Mouse (Mus musculus) ovary, postnatal 36 days (tissue): ENCODE measurements around the gene Cysltr2.
A peak's percentile ranks its signal among the peaks of the same experiment; 100 is the strongest.

ENCODE experiments used
- DNase-seq: peaks from one replicate; pipeline ENCODE4 v3.0.0; 2022; ENCODE audit warnings: low spot score, mixed read lengths

Cysltr2 gene

DNA sequence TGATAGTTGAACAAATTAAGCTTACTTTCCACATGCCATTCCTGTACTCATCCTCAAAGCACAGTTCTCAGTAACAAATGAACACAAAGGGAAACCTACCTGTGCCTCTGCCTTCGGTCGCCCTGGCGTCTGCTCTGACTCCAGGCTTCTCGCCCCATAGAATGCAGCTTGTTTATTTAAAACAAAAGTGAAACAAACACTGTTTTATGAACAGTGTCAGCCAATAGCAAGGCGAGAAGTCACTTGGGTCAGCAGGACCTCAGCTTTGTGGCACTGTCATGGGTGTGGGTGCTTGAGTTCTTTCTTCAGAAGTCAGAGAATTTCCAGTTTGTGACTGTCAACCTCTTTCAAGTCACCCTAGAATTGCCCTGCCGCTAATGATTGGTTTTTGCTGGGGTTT is at the start of gene Cysltr2:
TSS of gene Cysltr2 (minus strand) at position 178 of the 400 bp plus-strand sequence.
- no peak for DNase-seq

DNA sequence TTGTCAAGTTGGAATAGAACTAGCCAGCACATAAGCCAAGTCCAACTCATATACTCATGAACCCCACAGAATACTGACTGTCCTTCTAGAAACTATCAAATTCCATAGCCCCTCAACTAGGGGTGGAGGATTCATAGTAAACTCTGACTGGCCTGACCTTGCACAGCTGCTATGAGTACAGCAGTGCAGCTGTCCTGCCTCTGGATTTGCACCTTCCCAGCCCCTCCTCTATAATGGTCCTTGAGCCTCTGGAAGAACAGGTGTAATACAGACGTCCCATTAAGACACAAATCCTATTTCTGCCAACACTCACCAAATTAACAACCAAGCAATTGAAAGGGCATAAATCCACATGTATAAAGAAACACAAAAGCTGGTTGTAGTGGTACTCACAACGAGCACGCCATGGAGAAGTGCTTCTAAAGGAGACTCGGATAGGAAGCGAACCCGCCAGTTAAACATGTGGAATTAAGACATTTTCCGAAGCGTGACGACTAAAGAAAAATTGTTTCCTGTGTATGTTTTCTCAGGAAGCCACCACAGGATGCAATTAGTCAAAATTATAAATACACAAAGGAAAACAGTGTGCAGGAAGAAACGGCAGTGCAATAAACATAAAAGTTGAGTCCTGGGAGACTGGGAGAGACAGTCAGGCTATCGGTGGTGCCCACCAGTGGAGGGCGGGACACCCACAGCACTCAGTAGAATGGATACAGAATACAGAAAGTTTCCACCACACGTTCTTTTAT is 46.1 kb upstream of the Cysltr2 start:
- no peak for DNase-seq

DNA sequence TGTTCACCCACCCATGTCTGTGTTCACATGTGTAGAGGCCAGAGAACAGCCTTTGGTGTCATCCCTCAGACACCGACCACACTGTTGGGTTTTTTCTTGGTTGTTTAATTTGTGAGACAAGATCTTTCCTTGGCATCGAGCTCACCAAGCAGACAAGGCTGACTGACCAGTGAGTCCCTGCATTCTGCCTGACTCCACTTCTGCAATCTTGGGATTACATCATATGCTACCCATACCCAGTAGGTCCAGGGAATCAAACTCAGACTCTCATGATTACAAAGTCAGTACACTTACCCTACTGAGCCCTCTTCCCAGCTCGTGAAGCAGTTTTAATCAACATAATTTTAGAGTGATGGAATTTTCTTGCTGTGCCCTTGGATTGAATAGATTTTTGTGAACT is 44.0 kb upstream of the Cysltr2 start:
- DNase-seq, result no peak

DNA sequence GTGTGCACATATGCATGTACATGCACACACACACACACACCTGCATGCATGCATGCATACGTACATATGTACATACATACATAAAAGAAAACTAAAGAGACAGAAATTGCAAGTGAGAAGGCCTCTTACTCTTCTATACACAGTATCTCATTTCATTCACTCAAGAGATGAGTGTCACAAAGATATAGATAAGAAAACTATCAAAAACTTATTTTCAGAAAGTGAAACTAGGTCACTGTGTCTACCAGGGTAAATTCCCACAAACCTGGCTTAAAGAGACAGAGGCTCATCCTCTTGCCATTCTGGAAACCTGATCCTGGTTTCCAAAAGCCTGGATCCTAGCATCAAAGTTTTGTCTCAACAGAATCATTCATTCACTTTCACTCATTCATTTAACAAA is 39.3 kb upstream of the Cysltr2 start:
- DNase-seq, result no peak

DNA sequence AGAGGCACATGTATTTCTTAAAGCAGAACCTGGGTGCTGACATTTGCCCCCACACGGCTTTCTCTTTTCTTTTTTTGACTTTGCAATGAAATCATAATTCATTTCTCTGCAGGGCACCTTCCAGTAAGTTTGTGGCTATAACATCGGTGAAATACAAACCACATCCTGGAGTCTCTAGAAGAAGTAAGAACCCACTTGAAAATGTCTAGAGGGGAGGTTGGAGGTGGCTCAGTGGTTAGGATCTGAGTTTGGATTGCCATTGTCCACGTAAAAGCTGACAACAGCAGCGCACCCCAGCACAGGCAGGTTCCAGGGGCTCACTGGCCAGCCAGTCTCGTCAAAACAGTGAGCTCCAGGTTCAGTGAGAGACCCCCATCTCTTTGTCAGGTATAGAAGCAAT is 38.8 kb upstream of the Cysltr2 start:
- DNase-seq, result no peak

DNA sequence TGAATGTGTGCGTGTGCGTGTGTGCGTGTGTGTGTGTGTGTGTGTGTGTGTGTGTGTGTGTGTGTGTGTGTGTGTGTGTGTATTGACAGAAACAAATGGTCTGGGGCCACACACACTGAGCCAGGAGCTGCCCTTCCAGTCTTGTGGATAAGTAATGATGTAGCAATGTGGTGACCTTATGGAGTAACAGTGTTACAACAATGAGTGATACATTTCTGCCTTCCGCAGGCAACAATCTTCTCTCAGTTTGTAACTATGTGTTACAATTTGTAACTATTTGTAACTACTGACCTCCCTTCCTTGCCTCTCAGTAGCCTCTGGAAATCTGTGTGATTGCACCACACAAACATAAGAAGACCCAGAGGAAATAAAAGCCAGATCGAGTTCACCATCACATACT is 38.3 kb upstream of the Cysltr2 start:
- DNase-seq, result no peak

DNA sequence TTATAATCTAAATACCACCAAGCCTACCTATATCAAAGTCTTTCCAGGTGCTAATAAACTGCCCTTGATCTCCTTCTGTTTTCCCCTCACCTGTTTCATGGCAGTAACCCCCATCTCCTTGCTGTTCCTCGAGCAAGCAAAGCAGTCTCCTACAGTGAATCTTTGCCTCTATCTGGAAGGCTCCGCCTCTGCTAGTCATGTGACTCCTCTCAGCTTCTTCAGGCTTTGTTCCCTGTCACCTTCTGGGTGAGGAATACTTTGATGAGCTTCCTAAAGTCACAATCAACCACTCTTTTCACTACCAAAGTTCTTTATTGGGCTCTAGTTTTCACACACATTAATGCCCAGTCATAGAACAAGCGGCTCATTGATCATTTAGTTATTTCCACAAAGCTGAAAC is 37.5 kb upstream of the Cysltr2 start:
- DNase-seq, result no peak

DNA sequence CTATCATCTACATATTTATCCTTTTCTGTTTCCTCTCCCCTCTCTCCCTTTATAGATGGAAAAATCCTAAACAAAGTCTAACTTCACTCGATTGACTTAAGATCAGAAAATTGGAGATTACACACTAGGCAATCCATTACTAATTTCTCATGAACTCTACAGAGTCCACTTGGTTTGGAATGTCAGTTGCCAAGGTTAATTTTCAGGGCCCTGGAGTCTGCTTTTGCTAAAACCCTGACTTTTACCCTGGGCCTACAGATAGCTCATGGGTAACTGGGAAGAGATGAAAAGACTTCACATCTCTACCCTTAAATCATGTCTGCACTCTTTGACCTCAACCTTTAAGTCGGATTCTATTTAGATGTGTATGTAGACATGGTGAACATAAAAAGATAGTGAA is 34.6 kb upstream of the Cysltr2 start:
- DNase-seq, result no peak

DNA sequence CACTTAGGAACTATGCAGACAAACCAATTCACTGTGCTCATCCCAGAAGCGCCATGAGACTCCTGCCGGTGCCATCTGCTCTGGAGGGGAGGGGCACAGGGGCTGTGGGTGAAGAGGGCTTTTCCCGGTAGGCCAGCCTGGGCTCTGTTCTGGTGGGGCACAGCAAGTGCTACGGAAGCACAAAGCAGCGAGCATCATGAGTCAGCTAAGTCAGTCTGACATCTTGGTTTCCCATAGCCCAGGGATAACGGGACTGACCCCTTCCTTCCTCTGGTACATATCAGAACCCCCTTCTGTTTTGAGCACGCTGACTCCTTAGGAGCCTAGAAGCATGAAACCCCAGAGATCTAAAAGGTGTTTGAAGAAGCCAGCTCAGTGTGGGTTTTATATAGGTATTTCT is 15.5 kb upstream of the Cysltr2 start:
- DNase-seq, result no peak

DNA sequence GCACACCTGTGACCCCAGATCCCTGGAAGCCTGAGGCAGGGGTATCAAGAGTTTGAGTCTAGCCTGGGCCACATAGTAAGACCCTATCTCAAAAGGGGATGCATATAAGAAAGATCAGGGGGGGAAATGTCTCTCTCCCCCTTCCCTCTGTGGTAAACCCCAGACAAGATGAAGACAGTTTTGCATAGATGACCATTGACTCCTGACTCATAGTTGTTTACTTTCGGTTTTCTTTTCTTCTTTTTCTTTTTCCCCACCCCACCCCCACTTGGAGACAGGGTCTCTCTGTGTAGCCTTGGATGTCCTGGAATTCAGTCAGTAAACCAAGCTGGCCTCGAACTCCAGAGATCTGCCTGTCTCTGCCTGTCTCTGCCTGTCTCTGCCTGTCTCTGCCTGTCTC is 9.8 kb upstream of the Cysltr2 start:
- no peak for DNase-seq

DNA sequence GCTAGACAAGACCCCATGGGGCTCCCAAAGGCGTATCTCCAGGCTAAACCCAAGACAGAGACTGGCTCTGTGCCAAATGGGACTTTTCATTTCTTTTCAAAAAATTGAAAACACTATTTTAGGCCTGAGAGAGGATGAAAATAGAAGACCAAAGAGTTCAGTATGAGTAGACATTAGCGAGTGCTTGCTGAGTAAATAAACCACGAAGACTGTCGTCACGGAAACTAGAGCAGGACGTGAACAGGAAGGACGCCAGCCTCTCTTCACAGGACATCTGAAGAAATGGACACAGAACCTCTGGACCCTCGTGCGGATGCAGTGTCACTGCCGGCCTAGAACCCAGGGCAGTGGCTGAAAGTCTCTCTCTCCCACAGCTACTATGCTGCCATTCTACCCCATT is 8.8 kb upstream of the Cysltr2 start:
- no peak for DNase-seq

DNA sequence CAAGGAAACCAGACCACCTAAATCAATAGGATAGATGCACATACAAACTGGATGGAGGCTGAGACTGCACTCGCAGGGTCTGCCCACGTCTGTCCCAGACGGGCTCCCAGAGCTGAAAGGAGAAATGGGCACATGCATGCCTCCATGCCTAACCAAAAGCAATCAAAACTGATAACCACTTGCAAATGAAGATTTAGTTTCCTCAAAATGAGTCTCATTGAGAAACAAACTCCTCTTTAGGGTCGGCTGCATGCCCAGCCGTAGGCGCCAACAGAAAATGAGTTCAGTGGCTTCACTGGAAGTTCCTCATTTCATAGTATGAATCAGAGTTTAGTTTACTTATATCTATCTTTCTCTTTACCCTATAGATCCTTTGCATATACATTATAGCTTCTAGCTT is 7.9 kb upstream of the Cysltr2 start:
- DNase-seq, result no peak

DNA sequence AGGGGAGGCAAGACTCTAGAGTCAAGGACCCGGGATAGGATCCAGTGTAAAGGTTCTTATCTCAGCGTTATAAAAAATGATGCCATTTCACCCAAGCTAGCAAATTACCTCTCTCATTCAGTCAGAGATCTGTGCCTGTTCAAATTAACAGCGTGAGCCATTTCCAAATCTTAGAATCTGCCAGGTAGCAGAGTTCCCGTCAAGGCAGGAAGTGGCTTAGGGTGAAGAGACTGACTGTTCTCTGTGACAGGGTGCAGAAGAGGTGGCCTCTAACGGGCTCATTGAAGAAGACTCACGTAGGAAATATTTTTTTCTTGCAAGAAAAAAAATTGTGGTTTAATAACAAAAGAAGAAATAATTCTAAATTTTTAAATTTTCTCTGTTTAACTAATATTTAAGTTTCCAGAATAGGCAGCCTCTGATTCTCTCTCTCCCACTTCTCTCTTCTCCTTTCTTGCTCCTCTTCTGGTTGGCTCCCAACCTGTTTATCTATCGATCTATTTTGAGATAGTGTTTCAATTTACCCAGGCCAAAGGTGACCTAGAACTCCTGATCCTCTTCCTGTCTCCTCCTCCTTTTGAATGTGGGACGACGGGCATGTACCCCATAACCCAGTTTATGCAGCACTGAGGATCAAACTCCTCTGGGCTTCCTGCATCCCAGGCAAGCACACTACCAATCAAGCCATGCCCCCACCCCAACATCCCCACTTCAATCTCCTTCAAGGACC is 3.5 kb downstream of the Cysltr2 start:
- DNase-seq, result no peak

DNA sequence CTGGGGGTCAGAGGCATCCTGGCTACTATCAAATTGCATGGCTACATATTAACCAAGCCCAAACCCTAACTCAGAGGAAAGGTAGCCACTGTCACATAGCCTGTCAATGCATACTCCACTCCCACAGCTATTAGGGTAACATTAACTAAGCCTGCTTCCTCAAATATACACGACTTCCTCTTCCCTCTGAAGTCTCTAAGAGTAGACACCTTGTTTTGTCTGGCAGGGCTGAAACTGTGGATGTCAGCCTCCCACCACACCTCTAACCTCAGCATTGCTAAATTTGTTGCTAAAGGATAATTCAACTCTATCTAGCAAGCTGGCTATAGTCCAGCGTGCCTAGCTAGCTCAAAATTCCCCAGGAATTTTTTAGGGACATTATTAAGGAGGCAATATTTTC is 7.2 kb downstream of the Cysltr2 start:
- DNase-seq, result no peak

DNA sequence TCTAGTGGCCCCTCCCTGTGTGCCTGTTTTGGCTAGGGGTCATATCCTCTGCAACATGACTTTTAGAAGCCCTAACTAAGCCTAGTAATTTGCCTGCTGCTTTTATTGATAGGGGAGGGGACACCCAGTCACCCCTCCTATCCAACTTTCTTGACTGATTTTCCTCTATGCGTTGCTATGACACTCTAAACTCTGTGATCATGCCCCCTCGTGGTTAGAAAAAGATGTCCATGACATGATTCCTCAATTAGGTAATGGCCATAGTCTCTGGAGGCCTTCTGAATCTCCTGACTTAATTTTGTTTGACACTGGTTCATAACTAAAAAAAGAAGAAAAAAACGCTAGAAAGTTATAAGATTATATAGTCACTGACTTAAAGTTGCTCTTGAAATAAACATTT is 15.6 kb downstream of the Cysltr2 start:
- DNase-seq, result no peak

DNA sequence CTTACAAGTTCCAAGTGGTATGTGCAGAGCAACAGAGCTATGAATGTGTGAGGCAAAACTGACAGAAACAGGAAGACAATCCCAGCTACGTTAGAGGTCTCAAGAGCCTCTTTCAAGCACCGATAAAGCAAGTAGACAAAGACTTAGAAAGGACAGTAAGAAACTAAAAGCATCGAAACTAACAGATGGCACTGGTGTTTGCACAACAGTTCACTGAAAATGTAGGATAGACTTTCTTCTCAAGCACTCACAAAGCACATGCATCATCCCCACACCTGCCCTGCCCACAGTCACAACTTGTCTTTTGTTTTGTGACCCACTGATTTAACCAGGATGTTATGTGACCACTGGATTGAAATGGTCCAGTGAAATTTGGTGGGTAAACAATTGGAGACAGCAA is 17.7 kb downstream of the Cysltr2 start:
- no peak for DNase-seq

DNA sequence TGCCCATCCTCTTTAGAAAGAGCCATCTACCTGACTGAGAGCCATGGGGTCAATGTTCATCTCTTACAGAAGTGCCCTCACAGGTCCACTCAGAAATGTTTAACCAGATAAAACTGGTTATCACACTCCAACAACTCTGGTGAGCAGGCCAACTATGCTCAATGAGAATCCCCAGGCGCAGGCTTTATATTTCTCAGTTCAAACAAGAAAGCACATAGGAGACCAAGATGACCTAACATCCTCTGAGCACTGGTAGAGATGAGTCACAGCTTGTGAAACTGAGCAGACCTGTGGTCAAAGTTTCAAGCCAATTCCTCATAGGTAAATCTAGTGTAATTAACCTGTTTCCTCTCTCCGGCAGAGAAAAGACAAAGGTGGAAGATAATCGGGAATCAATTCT is 31.6 kb downstream of the Cysltr2 start:
- no peak for DNase-seq

DNA sequence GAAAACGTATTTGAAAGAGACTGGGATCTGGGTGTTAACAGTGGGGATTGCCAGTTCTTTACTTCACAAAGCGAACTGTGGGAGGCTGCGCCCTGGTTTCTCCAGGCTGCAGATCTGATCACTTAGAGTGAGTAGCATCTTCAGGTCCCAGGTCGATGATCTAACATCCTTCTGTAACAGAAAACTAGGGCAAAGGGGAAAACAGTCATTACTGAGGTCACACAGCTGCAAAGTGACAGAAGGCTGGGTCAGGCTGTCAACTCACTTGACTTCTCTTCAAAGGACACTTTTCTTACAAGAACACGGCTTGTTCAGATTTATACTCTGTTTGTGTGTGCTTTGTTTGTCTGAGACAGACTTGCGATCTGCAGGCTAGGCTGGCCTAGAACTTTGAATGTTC is 33.5 kb downstream of the Cysltr2 start:
- DNase-seq, result no peak

DNA sequence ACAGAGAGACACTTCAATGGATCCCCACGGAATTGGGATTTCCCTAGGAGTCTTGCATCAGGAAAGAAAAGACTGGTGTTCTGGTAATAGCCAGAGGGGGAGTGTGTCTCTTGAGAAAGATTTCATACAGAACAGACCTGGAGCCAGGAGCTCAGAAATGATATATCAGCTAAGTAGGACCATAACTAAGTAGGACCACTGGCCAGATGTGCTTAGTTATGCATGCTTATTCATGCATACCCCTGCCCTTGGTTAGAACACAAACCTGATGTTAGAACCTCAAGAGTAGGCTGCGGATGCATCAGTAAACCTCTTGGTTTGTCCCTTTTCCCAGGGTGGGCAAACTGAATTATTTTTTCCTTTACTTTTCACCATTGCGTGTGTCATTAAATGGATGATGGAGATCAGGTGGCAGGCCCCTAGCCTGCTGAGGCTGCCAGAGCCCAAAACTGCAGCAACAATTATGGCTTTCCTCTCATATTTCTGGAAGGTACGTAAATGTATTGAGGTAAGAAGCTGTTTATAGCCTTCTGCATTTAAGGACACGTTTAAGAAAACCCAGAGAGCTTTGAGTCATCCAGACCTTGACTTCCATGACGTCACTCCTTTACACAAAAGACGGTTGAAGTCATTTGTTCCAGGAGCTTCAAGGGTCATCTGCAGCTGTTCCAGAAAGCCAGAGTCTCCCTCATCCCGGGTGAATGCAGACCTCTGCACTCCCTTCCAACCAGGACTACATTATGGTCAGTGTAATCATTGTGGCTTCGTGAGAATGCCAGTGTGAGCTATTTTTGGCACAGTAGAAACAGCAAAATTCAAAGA is 35.0 kb downstream of the Cysltr2 start:
- DNase-seq, result no peak

DNA sequence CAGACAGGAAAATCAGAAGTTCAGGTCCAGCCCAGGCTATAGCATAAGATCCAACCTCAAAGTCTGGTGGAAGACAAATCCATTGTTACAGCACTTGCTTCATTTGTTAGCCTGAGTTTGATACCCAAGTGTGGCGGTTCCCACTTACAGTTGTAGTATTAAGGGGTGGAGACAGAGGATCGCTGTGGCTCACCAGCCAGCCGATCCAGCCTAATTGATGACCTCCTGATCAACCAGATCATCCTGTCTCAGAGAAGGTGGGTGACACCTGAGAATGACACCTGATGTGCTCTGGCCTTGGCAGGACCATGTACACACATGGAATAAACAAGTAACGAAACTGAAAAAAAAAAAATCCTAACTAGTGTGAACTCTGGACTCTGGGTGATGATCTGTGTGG is 47.1 kb downstream of the Cysltr2 start:
- DNase-seq, result no peak

DNA sequence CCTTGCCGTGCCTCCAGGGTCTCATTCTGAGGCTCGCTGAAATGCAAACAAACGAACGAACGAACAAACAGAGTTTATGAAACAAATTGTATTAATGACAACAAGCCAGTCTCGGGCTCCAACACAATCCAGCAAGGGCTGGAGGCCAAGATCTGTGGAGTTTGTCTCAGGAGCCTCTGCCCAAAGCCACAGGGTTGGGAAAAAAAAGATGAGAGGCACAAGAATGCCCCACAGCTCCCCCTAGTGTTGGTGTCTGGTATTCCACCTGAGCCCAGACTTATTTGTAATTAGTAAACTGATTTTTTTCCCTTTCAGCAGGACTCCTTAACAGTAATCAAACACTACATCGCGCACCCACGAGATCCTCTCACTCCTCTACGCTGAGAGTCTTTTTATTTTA is 48.6 kb downstream of the Cysltr2 start:
- peak; percentile 54 for DNase-seq

DNA sequence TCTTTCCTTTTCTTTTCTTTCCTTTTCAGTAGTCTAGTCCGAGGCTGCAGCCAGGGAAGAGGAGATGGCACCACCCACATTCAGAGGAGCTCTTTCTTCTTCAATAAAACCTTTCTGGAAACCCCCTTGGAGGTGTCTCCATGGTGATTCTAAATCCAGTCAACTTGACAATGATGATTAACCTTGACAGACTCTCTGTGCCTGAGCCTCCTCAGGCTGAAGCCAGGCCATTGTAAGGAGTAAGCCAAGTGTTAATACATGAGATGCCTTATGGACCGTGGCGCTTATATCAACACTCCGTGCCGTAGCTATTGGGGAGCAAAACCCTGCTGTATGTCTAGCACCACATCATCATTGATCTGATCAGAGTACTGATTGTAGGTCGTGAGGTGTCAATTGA is 50.8 kb downstream of the Cysltr2 start:
- DNase-seq, result no peak

DNA sequence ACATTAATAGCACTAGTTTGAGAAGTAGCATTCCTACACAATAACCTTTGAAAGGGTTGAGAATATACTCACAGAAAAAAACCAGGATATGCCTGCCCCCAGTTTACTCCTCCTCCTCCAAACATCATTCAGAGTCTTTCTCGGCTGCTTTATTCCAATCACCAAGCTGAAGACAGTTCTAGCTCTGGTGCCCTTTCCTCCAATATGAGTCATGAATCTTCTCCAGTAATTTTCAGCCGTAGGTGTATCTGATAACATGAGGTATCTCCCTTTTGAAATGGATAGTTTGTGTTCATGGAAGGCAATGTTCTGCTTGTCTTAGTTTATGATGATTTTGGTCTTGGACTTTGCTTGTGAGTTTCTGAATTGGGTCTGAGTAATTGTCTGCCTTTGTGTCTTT is 62.9 kb downstream of the Cysltr2 start:
- no peak for DNase-seq
